Mouse (Mus musculus): Measurements from ENCODE around the gene Ppp2r5c.

GRCm38 (mm10) chr12:110445775-110446174 is 1.1 kb upstream of the Ppp2r5c start:
- TF ChIP-seq POLR2A (IDR thresholded peaks at IDR 0.05; ENCODE audit: extremely low read depth, insufficient read depth, low read length) (no peak), CTCF (IDR thresholded peaks at IDR 0.05; ENCODE audit: low read depth, low read length) (no peak)
